8 mouse cellular contexts compared by ENCODE assay signal in genomic region chr4:45320159-45320816, GRCm38 (mm10). TPM values are rescaled to one million over a fixed set of nuclear protein-coding genes. Genes with fewer than 3 reads are reported as not detected.
DNase-seq lines count a peak whose midpoint lies in the region; ATAC-seq lines count a peak whose summit lies in the region.

No protein-coding gene starts in this region.

- peaks cover 10% of the 10 kb centered on the region for H3K36me3 ChIP-seq in hindbrain, embryonic 15.5 days

- peak; percentile 78 for DNase-seq in T-cell, adult 2 months (ENCODE audit: low spot score)
- peak; percentile 88 to 89 for DNase-seq in cerebellum, postnatal 36 days
- DNase-seq in frontal cortex, postnatal 36 days (ENCODE audit: low spot score in 2 of 2) = peak; percentile 89 to 91
- peak; percentile 81 for DNase-seq in left cerebral cortex, adult 11 months (ENCODE audit: low spot score)
- DNase-seq in lung, postnatal 36 days = peak; percentile 91
- DNase-seq in retina, embryonic 14.5 days (ENCODE audit: low spot score) = peak; percentile 86
- DNase-seq in thymus, postnatal 36 days = peak; percentile 75 to 79

- H3K27me3 ChIP-seq in hindbrain, embryonic 15.5 days = peaks cover 16% of the 10 kb centered on the region

- H3K9me3 ChIP-seq in hindbrain, embryonic 15.5 days = no peaks in the 10 kb centered on the region

- peak overlapping the region; percentile 67 for H3K4me2 ChIP-seq in hindbrain, embryonic 15.5 days

- ATAC-seq in hindbrain, embryonic 15.5 days (ENCODE audit: low FRiP score, low read depth) = peak; percentile 93

- WGBS in hindbrain, embryonic 15.5 days = under 1% methylated on average over 56 of the region's 56 CpGs

- peaks cover 21% of the 10 kb centered on the region for H3K4me1 ChIP-seq in hindbrain, embryonic 15.5 days (replicated peaks)

- H3K27ac ChIP-seq in hindbrain, embryonic 15.5 days (replicated peaks) = peak overlapping the region; percentile 84

- H3K9ac ChIP-seq in hindbrain, embryonic 15.5 days = peak overlapping the region; percentile 67

- peak overlapping the region; percentile 58 for H3K4me3 ChIP-seq in hindbrain, embryonic 15.5 days

RNA-seq across cellular contexts. Expression of gene Dcaf10, which starts 21.6 kb away (rescaled TPM):
- polyA plus RNA-seq in hindbrain, embryonic 15.5 days (2015; fragmentation: Nextera tagmentation; extraction: Ambion mirVana) = 7.7 and 8.3 TPM in 2 replicates

RNA-seq across cellular contexts. Expression of gene Exosc3, which starts 22.2 kb away (rescaled TPM):
- 32.9 and 34.1 TPM in 2 replicates for polyA plus RNA-seq in hindbrain, embryonic 15.5 days (2015; fragmentation: Nextera tagmentation; extraction: Ambion mirVana)

RNA-seq across cellular contexts. Expression of gene Trmt10b, which starts 23.4 kb away (rescaled TPM):
- polyA plus RNA-seq in hindbrain, embryonic 15.5 days (2015; fragmentation: Nextera tagmentation; extraction: Ambion mirVana) = 22.9 and 23.3 TPM in 2 replicates

Comparison
In these comparisons a context has a peak if more than half of its experiments do, and no peak if none do; other contexts are left out.
1. Peak in every context shown above with its lines: DNase-seq, ATAC-seq, H3K4me3 ChIP-seq and H3K27ac ChIP-seq.